Mouse (Mus musculus): ENCODE data around the gene Inhbc.

Inhbc gene

DNA sequence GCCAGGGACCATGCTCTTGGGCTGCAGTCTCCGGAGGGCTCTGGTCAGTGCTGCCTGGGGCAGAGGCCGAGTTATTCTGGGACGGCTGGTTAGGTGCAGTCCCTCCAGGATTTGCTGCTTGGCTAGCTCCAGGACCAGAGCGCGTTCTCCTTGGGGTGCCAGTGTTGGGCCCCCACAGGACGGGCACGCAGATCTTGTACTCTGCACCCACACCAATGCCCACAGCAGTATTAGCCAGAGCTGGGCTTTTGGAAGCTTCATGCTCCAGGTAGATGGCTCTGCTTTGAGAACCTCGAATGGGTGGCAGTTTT is 19.0 kb downstream of the Inhbc start:
- DNase-seq = no peak

DNA sequence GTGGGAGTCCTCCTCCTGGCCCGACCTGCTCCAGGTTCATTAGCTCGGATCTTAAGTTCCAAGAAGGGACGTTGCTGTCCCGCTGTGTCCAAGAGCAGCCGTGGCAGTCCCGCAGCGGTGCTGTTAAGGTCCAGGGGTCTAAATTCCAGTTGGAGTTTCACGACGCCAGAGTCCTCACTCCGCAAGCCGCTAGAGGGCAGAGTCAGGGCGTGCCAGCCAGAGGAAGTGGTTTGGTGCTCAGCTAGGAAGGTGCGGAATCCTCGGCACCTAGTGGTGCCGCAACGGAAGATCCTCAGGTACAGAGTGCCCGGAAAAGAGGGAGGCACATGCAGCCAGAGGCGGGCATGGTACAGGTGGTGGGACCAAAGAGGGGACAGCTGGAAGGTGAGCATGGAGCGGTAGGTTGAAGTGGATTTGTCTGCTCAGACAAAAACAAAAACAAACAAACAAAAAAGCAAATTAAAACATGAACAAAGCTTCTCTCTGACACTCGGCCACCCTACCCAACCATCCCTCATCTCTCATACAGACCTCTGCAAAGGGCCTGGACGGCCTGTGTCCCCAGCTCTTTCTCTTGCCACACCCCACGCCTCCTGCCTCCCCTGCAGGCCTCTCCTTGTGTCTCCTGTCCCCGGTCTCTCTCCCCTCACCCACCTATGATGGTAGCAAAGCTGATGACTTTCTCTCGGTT is 19.5 kb downstream of the Inhbc start:
- peak; percentile 83 for DNase-seq

DNA sequence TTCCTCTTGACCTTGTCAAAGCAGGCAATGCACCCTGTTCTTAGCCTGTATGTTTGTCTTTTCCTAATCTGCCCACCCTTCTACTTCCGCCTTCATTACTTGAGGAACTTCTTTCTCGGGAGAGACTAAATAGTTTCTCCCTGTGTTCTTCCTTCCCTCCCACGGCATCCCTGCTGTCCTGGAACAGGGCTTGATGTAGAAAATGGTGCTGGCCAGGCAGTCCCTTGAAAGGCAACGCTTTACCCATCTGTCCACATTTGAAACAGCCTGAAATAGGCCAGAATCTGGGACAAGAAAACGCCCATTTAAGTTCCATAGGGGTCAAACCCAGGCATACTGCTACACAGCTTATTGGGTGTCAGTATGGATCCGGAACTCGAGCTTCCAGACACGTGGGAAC is 20.4 kb downstream of the Inhbc start:
- DNase-seq = no peak

DNA sequence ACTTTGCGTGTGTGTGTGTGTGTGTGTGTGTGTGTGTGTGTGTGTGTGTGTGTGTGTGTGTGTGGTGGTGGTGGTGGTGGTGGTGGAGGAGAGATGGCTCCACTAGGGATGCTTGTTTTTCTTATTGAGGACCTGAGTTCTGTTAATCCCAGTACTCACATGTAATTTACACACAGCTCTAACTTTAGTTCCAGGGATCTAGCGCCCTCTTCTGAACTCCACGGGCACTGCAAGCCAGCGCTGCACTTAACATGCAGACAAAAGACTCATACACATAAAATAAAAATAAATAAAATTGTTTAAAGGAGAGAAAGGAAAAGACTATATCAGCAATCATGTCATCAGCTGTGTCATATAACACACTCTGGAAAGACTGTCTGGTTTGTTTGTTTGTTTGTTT is 21.3 kb downstream of the Inhbc start:
- no peak for DNase-seq

DNA sequence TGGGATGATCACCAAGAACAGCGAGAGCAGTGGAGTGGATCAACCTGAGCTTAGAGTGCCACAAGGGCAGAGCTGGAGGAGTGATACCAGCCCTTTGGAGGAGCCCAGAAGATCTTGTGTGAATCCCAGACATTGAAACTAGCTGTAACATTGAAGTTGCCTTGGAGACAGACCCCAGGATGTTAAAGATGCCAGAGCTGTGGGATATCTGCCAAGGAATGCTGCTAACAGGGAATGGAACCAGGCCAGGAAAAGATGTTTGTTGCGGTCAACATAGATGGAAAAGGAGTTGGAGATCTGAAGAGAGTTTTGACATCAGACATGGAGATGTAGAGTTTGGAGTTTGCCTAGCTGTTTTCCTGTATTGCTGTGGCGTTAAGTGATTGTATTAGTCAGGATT is 24.1 kb downstream of the Inhbc start:
- DNase-seq = no peak

DNA sequence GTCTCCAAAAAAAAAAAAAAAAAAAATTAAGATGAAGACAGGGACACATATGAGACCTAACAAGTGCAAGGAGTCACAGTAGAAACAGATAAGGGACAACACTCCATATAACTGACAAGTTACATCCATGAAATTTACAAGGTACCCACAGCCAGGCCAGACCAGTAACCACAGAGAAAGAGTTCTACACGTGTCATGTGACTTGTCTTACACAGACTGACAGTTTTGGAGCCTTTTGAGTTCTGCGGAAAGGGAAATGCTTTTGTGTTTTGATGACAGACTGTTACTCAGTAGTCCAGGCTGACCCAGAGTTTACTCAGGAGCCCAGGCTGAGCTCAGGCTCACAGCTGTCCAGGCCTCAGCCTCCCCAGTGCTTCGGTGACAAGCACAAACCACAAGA is 27.2 kb downstream of the Inhbc start:
- DNase-seq = no peak

DNA sequence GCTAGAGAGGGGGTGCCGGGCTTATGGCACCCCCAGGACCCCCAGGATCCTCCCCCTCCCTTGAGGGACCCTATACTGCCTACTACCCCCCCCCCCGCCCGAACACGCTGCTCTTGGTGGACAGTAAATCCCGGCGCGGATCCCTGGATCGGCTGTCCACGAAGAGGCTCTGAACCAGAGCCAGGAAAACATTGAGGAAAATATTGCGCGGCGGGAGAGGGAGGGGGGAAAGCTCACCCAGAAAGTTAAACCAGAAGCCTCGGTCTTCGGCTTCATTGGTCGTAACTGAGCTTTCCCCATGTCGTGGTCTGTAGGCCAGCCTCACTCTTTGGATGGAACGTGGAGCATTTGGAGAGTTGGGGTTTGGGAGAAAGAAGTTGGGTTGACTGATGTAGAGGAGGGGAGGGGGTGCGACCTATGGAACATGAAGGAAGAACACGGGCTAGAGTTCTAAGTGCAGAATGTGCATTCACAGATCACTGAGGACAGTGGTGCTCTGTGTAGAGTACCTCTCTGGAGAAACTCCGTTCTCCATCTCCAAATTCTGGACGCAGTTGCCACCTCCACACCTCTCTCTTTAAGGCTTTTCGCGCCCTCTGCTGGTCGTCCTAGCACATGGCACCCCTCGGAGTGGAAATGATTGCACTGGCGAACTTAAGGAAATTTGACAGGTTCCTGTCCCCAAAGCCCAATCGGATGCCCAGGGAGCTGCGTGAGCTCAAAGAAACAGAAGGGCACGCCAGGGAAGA is 28.2 kb downstream of the Inhbc start, which contains the start of gene Gli1:
Gene Gli1, minus strand, starts transcription at position 84 of the 749 bp plus-strand sequence.
- DNase-seq = peak; percentile 83

DNA sequence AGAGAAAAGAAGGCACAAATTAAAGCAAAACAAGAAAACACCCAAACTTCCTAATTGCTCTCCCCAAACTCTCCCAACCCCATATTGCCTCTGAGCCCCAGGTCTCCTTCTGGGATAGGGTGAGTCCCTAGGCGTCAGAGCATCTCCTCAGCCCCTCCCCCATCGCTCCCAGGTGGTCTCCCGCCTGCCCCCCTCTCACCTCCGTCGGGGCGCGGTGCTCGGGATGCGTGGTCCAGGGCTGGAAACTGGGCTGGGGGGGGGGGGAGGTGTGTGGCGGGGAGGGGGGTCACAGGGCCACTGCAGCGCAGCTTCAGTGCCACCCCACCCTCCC is 28.9 kb downstream of the Inhbc start:
- no peak for DNase-seq

DNA sequence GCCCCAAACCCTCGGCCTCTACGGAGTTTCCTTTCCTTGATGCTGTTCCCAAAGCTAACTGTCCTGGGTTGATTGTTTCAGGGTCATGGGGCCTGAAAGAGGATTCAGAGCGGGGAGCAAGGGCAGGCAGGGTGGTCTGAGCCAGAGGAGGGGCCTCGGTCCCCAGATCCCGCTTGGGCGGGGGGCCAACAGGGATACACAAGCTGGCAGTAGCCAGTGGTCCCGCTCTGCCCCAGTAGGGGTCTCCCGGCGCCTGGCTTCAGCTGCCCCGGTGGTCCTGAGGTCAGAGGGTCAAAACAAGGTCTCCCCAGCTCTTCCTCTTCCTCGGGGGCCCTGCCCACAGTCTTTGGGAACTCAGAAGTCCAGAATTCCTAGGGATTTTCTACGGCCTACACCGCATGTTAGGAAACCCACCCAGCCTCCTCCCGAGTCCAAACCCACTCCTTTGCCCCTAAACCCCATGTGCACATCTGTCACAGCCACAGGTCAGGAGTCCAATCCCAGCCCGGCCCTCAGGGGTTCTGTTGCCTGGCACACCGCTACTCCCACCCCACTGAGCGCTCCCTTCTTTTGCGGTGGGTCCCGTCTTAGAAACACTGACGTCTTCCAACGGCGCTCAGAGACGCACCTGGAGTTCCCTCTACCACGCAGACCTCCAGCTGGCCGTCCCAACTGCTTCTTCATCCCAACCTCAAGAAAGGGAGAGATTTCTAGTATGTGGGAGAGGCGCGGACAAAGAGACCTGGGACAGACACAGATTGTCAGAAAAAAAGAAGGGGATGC is 29.5 kb downstream of the Inhbc start:
- no peak for DNase-seq

DNA sequence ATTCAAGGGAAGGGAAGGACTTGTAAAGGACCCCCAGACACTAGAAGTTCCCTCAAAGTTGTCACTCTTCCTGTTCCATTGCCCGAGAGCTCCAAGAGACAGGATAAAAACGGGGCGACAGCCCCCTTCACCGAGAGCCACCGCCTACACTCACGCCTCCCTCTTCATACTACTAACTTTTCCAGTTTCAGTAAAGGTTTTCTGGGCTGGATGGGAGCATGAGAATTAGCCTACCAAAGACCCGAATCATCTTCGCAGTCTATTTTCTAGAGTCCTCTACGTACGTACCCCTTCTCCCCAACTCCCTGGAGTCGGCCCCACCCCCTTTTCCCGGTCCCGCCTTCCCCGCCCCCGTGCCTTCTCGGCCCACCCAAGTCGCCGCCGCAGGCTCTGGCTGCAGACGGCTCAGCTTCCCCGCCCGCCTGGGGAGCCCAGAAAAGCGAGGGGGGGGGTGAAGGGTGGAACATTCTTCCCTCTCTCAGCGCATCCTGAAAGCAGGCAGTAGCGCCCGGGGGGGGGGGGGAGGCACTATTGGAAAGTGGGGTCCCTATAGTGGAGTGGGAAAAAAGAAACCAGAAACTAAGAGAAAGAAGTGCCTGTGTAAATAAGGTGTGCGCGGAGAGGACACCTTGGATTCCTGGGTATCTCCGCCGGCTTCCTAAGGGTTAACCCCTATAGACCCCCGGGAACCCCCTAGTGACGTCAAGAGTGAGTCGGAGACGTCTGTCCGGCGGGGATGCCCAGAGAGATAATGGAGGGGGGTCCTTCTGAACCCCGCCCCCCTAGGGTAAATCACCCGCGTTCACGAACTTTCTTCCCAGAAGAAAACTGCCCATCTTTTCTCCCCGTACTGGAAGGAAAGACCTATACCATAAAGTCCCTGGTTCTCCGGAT is 30.3 kb downstream of the Inhbc start:
- DNase-seq = no peak

DNA sequence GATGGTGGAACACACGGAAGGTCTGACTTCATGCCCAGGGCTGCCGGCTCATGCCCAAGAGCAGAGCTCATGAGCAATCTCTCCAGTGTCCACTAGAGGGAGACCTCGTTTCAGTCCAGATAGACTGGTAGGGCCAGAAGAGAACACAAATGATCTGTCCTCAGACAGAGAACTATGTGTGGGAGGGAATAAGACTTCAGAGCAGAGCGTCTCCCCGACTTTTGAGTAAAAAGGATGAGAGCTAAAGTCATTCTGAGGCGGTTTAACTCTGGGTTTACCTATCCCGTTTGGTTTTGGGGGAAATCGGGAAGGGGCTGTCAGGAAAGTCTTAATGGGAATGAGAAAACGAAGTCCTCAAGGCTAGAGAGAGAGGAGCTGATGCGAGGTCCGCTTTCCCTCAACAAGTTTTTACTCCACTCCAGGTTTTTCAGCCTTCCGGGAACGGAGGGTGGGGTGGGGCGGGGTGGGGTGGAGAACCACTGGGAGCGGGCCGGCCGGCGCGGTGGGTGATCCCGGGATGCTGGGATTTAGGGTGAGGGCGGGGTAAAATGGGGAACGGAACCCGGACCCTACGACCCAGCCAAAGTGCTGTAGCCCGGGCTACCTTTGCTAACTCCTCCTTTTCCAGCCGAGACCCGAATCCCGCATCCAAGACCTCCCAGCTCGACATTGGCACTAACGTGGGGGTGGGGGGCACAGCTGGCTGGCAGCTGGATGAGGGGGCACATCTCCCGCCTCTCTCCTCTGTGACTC is 31.1 kb downstream of the Inhbc start:
- DNase-seq = peak; percentile 94

DNA sequence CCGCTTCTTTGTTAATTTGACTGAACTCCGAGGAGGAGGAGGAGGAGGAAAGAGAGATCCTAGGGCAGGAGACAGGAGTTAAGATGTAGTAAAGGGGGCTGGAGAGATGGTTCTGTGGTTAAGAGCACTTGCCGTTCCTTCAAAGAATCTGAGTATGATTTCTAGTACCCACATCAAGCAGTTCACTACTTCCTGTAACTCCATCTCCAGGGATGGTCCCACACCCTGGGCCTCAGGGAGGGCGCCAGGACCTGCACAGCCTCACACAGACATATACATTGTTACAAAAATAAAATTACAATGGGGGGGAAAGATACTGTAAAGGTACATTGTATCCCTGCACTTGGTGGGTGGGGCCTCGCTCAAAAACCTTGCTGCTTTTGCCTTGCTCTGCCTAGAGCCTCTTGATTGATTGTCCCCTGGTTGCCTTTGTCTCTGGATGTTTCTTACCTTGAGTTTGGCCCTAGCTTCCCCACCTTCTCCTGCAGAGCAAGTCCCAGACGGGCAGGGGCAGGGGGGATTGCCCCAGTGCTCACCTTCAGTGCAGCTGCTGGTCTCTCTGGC is 32.6 kb downstream of the Inhbc start:
- no peak for DNase-seq

DNA sequence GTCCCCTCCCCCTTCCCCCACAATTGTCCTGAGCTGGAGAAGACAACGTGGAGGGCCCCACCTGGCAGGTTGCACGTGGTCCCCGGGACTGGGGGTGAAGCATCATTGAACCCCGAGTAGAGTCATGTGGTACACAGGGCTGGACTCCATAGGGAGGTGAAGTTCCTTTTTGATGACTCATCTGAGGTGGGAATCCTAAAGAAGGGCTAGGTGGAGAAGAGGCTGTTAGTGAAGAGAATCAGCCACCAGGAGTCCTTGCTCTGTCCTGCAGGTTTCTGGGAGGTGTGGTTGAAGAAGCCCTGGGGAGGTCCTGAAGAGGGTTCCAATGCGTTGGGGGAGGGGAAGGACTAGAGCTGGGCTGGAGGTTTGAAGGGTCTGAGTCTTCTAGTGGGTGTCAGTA is 33.3 kb downstream of the Inhbc start:
- no peak for DNase-seq

DNA sequence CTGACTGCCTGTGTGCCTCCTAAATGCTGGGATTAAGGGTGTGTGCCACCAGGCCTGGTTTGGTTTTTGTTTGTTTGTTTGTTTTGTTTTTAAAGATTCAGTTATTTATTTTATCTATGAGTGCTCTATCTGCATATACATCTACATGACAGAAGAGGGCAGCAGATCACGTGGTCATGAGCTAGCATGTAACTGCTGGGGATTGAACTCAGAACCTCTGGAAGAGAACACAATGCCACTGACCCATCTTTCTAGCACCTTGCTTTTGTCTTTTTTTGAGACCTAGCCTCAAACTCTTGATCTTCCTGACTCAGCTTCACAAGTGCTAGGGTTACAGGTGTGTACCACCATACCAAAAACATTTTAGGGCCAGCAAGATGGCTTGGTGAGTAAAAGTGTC is 35.0 kb downstream of the Inhbc start:
- no peak for DNase-seq

DNA sequence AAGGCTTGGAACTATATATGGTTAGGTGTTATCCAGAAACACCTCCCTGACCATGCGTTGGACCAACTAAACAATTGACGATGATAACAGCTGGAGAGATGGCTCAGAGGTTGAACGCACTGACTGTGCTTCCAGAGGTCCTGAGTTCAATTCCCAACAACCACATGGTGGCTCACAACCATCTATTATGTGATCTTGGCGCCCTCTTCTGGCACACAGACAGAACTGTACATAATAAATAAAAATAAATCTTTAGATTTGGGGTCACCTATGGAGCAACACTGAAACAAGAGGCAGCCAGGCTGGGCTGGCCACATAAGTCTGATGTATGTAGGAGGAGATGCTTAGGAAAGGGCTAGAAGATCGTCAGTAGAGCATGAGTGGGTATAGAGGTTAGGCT is 37.1 kb downstream of the Inhbc start:
- no peak for DNase-seq

DNA sequence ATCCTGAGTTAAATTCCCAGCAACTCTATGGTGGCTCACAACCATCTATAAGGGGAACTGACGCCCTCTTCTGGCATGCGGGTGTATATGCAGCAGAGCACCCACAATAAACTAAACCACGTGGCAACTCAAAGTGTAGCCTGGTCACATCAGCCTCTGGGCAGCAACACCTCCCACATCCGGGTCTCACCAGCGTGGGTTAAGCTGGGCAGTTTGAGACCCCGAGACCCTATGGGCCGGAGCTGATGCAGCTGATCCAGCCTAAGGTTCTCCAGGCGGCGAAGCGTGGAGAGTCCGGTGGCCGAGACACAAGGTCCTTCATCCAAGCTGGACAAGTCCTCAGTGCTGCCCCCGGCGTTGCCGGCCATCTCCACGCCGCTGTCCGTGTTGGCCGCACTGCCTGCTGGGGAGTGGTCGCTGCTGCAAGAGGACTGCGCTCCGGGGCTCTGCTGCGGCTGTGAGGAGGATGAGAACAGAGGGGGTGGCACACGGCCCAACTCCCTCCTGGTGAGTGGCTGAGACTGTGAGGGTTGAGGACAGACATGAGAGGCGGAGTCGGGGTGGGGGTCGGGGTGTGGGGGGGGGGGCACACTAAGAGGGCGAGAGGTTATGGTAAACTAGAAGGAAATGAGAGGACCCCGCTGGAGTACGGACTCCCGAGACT is 37.9 kb downstream of the Inhbc start:
- no peak for DNase-seq

DNA sequence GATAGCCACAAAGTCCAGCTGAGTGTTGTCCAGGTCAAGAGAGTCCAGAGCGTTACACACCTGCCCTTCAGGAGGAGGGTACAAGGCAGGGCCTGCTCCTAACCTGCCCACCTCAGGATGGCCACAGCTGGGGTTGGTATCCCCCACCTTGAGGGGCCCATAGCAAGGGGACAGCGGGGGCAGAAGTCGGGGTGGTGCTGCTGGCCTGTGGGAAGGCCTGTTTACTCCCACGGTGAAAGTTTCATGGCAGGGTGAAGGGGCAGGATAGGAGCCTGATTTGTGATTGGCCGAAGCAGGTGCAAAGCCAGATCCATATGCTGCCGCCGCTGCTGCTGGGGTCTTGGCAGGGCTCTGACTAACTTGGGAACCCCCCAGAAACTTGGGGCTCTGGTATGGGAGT is 40.0 kb downstream of the Inhbc start:
- no peak for DNase-seq

DNA sequence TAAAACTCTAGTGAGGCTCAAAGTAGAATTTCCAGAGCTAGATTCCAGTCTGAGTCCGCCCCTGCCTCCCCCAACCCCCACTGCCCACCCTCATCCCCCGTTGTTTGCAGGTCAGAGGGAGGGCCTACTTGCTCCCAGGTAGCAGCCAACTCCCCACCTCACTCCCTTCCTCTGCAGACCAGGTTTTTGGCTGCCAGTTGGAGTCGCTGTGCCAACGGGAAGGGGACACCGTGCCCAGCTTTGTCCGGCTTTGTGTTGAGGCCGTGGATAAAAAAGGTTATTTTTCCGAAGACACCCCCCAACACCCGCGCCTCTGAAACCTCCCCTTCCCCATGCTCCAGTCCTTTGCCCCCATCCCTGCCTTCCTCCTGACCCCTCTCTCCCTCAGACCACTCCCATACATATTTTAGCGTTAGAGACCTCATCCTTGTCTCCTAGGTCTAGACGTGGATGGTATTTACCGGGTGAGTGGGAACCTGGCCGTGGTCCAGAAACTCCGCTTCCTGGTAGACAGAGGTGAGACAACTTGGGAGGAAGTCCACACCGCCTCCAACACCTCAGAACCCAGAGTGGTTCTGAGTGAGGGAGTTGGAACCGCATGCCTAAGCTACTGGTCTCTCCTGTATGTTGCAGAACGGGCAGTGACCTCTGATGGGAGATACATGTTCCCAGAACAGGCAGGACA is 42.6 kb downstream of the Inhbc start:
- no peak for DNase-seq

DNA sequence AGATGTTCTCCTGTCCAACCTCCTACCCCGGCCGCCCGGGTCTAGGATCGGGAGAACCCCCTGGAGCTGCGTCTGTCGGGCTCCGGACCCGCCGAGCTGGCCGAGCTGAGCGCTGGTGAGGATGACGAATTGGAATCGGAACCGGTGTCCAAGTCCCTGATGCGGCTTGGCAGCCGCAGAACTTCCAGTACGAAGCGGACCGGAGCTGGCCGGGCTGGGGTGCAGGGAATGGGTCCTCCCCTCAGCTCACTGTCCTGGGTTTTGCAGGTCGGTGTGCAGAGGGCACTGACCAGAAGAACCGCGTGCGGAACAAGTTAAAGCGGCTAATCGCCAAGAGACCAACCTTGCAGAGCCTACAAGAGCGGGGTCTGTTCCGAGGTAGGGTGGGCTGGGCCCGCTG is 43.4 kb downstream of the Inhbc start:
- no peak for DNase-seq

DNA sequence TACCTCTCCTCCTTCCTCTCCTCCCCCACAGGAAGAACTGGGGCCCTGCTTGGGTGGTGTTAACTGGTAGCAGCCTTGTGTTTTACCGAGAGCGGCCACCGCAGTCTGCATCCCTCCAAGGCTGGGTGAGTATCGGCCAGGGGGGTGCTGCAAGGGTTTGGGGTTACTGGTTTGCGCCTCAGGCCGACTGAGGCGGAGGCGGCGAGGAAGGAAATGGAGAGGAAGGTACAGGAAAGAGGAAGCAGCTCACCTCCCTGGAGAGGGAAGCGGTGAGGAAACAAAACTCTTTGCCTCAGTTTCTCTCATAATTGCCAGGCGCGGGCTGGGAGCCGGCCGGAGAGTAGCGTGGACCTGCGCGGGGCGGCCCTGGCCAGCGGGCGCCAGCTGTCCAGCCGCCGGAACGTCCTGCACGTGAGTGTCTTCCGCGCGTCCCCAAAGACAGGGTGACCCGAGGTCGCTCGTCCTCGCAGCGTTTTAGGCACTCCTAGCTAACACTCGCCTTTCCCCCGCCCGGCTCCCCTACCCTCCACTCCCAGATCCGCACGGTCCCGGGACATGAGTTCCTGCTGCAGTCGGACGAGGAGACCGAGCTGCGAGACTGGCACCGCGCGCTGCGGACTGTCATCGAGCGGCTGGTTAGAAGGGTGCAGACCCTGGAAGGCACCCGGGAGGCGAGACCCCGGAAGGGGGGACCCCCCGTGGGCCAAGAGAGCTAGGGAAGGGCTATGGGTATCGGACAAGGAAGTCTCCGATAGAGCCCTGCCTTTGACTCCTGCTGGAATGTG is 44.0 kb downstream of the Inhbc start:
- DNase-seq = no peak

Measured in kidney, adult 9 months (tissue).